Mouse (Mus musculus) limb, embryonic 12.5 days (tissue): Measurements from ENCODE around the gene Clcn6. TPM values are rescaled to one million over a fixed set of nuclear protein-coding genes. Genes with fewer than 3 reads are reported as not detected.

Experiments used
- ATAC-seq: fragments of 200-750 bp; cut with Nextera tagmentation; 2 replicates; pipeline ENCODE4 v1.8.0; 2017; ENCODE audit warnings: low read depth, moderate TSS enrichment; ENCODE audit not compliant: insufficient number of reproducible peaks, insufficient read depth, low FRiP score, low TSS enrichment
- H3K27ac ChIP-seq: fragments of 300-500 bp; sonication (generic); 2 replicates; pipeline ENCODE4 v1.5.1; 2016; ENCODE audit warnings: mild to moderate bottlenecking, moderate library complexity
- H3K27me3 ChIP-seq: fragments of 300-500 bp; sonication (generic); 2 replicates; pipeline ENCODE4 v1.6.1; 2016; ENCODE audit warnings: mild to moderate bottlenecking, moderate library complexity
- H3K36me3 ChIP-seq: fragments of 300-500 bp; sonication (generic); 2 replicates; pipeline ENCODE4 v1.6.1; 2016; ENCODE audit warnings: mild to moderate bottlenecking, moderate library complexity
- H3K4me1 ChIP-seq: fragments of 300-500 bp; sonication (generic); replicated peaks from 2 replicates; pipeline ENCODE4 v1.6.1; 2016
- H3K4me2 ChIP-seq: fragments of 300-500 bp; sonication (generic); 2 replicates; pipeline ENCODE4 v1.6.1; 2016; ENCODE audit warnings: mild to moderate bottlenecking, moderate library complexity
- H3K4me3 ChIP-seq: fragments of 300-500 bp; sonication (generic); replicated peaks from 2 replicates; pipeline ENCODE4 v1.5.1; 2016; ENCODE audit warnings: mild to moderate bottlenecking
- H3K9ac ChIP-seq: fragments of 300-500 bp; sonication (generic); replicated peaks from 2 replicates; pipeline ENCODE4 v1.6.1; 2016; ENCODE audit warnings: mild to moderate bottlenecking, moderate library complexity
- H3K9me3 ChIP-seq: fragments of 300-500 bp; sonication (generic); 2 replicates; pipeline ENCODE4 v1.6.1; 2016; ENCODE audit warnings: mild to moderate bottlenecking, moderate library complexity
- whole genome bisulfite sequencing: fragments of 180-500 bp; shearing (Covaris S2); methylation state at CpG from one replicate; pipeline ENCODE4 v1.1.7; 2016; 5-methylcytosine and 5-hydroxymethylcytosine counted together
- polyA plus RNA-seq: library from polyadenylated mRNA; unstranded; fragments of >200 nt; fragmentation: Nextera tagmentation; extraction: Ambion mirVana; gene quantifications from 2 replicates; pipeline ENCODE4 v1.2.1, GENCODE M21; 2016

The Clcn6 gene
- polyA plus RNA-seq, 1 experiment from 2014 or later: 8.5 TPM

- H3K36me3 ChIP-seq: peaks cover 32% of the 10 kb centered on the region
- WGBS: 95% methylated on average over 9 of the region's 9 CpGs
- 0 out of 2 replicates have a peak, but pooled peaks cover 2% of the 10 kb centered on the region for H3K4me1 ChIP-seq
- H3K9me3 ChIP-seq: no peaks in the 10 kb centered on the region
- H3K9ac ChIP-seq: no peak overlapping the region
- ATAC-seq: no peak
- no peak overlapping the region for H3K4me2 ChIP-seq
- no peaks in the 10 kb centered on the region for H3K27me3 ChIP-seq
- H3K4me3 ChIP-seq: no peak overlapping the region
- H3K27ac ChIP-seq: no peak overlapping the region
Observed at GRCm38 (mm10) chr4:148061086-148061480, 22.5 kb upstream of the Clcn6 start.

GRCm38 (mm10) chr4:148060120-148061085 is 21.8 kb upstream of the Clcn6 start:
- no peaks in the 10 kb centered on the region for H3K4me1 ChIP-seq
- H3K4me2 ChIP-seq: no peak overlapping the region
- peak; percentile 54; the same call in 1 of the 2 replicates for ATAC-seq
- H3K4me3 ChIP-seq: no peak overlapping the region
- 52% methylated on average over 13 of the region's 13 CpGs for WGBS
- H3K36me3 ChIP-seq: peaks cover 38% of the 10 kb centered on the region
- H3K27me3 ChIP-seq: no peaks in the 10 kb centered on the region
- H3K9me3 ChIP-seq: no peaks in the 10 kb centered on the region
- no peak overlapping the region for H3K27ac ChIP-seq
- H3K9ac ChIP-seq: no peak overlapping the region

- 92% methylated on average over 6 of the region's 6 CpGs for WGBS
- Histone ChIP-seq H3K4me1 (no peaks in the 10 kb centered on the region), H3K4me3 (no peak overlapping the region), H3K9me3 (no peaks in the 10 kb centered on the region), H3K4me2 (no peak overlapping the region), H3K27me3 (no peaks in the 10 kb centered on the region), H3K36me3 (peaks cover 51% of the 10 kb centered on the region), H3K9ac (no peak overlapping the region), H3K27ac (no peak overlapping the region)
- ATAC-seq: no peak
Observed at GRCm38 (mm10) chr4:148058993-148059392, 20.4 kb upstream of the Clcn6 start.

- H3K36me3 ChIP-seq: peaks cover 58% of the 10 kb centered on the region
- no peak for ATAC-seq
- no peaks in the 10 kb centered on the region for H3K27me3 ChIP-seq
- H3K9me3 ChIP-seq: no peaks in the 10 kb centered on the region
- H3K27ac ChIP-seq: no peak overlapping the region
- H3K4me2 ChIP-seq: no peak overlapping the region
- no peak overlapping the region for H3K4me3 ChIP-seq
- WGBS: 91% methylated on average over 9 of the region's 9 CpGs
- no peak overlapping the region for H3K9ac ChIP-seq
- no peaks in the 10 kb centered on the region for H3K4me1 ChIP-seq
Observed at GRCm38 (mm10) chr4:148058218-148058819, 19.7 kb upstream of the Clcn6 start.

- Histone ChIP-seq H3K4me3 (no peak overlapping the region), H3K27me3 (no peaks in the 10 kb centered on the region), H3K9ac (no peak overlapping the region), H3K9me3 (no peaks in the 10 kb centered on the region), H3K27ac (no peak overlapping the region), H3K36me3 (peaks cover 64% of the 10 kb centered on the region), H3K4me1 (no peaks in the 10 kb centered on the region), H3K4me2 (no peak overlapping the region)
- WGBS: 69% methylated on average over 5 of the region's 5 CpGs
- no peak for ATAC-seq
Observed at GRCm38 (mm10) chr4:148057661-148058209, 19.1 kb upstream of the Clcn6 start.

GRCm38 (mm10) chr4:148056801-148057200 is 18.2 kb upstream of the Clcn6 start:
- Histone ChIP-seq H3K4me2 (no peak overlapping the region), H3K9me3 (no peaks in the 10 kb centered on the region), H3K4me3 (no peak overlapping the region), H3K4me1 (no peaks in the 10 kb centered on the region), H3K27me3 (no peaks in the 10 kb centered on the region), H3K9ac (no peak overlapping the region), H3K27ac (no peak overlapping the region), H3K36me3 (peaks cover 73% of the 10 kb centered on the region)
- WGBS: 86% methylated on average over 4 of the region's 4 CpGs
- ATAC-seq: no peak

- H3K9ac ChIP-seq: 0 out of 2 replicates have a peak overlapping the region, but pooled peaks have one; percentile 5
- ATAC-seq: no peak
Observed at GRCm38 (mm10) chr4:148056246-148056645, 17.6 kb upstream of the Clcn6 start.

GRCm38 (mm10) chr4:148054961-148055695 is 16.5 kb upstream of the Clcn6 start:
- H3K27ac ChIP-seq: no peak overlapping the region
- H3K9ac ChIP-seq: no peak overlapping the region
- H3K4me3 ChIP-seq: no peak overlapping the region
- WGBS: 91% methylated on average over 21 of the region's 21 CpGs
- no peak overlapping the region for H3K4me2 ChIP-seq
- H3K9me3 ChIP-seq: no peaks in the 10 kb centered on the region
- H3K36me3 ChIP-seq: peaks cover 90% of the 10 kb centered on the region
- H3K27me3 ChIP-seq: no peaks in the 10 kb centered on the region
- no peaks in the 10 kb centered on the region for H3K4me1 ChIP-seq
- ATAC-seq: no peak; the same call in 1 of the 2 replicates

More at GRCm38 (mm10) chr4:148056246-148056645, 17.6 kb upstream of the Clcn6 start:
- peaks cover 79% of the 10 kb centered on the region for H3K36me3 ChIP-seq
- H3K27me3 ChIP-seq: no peaks in the 10 kb centered on the region
- 77% methylated on average over 7 of the region's 7 CpGs for WGBS
- H3K4me2 ChIP-seq: no peak overlapping the region
- no peaks in the 10 kb centered on the region for H3K9me3 ChIP-seq
- H3K4me3 ChIP-seq: no peak overlapping the region
- no peak overlapping the region for H3K27ac ChIP-seq
- H3K4me1 ChIP-seq: no peaks in the 10 kb centered on the region

- no peak overlapping the region for H3K9ac ChIP-seq
- H3K36me3 ChIP-seq: peaks cover 99% of the 10 kb centered on the region
- H3K4me3 ChIP-seq: no peak overlapping the region
- no peak for ATAC-seq
- H3K27ac ChIP-seq: no peak overlapping the region
- no peak overlapping the region for H3K4me2 ChIP-seq
- whole genome bisulfite sequencing: 92% methylated on average over 12 of the region's 12 CpGs
- H3K4me1 ChIP-seq: no peaks in the 10 kb centered on the region
- no peaks in the 10 kb centered on the region for H3K27me3 ChIP-seq
- H3K9me3 ChIP-seq: no peaks in the 10 kb centered on the region
Observed at GRCm38 (mm10) chr4:148053417-148053920, 14.8 kb upstream of the Clcn6 start.

GRCm38 (mm10) chr4:148052976-148053375 is 14.4 kb upstream of the Clcn6 start:
- Histone ChIP-seq H3K9me3 (no peaks in the 10 kb centered on the region), H3K36me3 (peaks cover 99% of the 10 kb centered on the region), H3K9ac (no peak overlapping the region), H3K27ac (no peak overlapping the region), H3K4me3 (no peak overlapping the region), H3K27me3 (no peaks in the 10 kb centered on the region), H3K4me2 (no peak overlapping the region), H3K4me1 (no peaks in the 10 kb centered on the region)
- ATAC-seq: no peak
- 81% methylated on average over 2 of the region's 2 CpGs for WGBS
